8 mouse cellular contexts compared by ENCODE assay signal in the genomic region with DNA sequence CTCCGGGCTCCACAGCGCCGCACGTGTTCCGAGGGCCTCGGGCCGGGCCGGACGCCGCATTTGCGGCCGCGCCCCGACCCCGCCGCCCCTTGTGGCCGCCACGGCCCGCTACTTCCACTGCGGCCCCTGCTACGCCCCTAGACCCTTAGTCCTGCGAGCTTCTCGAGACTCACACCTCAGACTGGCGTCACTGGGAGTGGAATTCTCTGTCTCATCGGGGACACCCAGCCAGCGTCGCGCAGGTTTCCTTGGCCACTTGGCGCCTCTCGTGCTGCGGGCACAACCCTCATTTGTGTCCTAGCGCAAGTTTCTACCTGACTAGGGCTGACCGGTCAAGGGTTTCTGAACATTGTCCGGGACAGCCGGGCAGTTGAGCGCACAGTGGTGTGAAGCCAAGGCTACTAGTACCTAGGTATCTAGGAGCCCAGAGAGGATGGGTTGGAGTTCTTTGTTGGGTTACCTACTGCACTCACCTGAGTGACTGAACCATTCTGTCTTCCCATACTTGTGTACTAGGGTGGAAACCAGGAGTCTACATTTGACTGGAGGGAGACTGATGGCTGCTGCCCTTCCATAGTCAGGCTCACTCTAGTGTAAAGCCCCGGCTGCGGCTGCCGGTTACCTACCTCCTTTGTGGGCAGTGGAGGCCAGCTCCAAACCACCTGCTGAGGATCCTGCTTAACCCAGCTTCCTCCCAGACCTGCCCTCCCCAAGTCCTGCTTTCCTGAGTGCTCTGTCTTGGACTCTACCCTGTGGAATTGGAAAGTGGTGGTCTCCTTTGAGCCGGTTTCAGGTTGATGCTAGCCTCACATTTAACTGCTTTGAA. TPM values are rescaled to one million over a fixed set of nuclear protein-coding genes. Genes with fewer than 3 reads are reported as not detected.
DNase-seq lines count a peak whose midpoint lies in the region; ATAC-seq and TF ChIP-seq lines count a peak whose summit lies in the region.

No protein-coding gene starts in this region.

- no peaks in the 10 kb centered on the region for H3K9me3 ChIP-seq in embryonic facial prominence, embryonic 15.5 days (replicated peaks)

- intact Hi-C loops in left cerebral cortex, adult 2 months (cut with DNase I) = loop anchor here (1.0 to 2.0 kb wide), 2 partner anchors 25 to 73 kb away; partner anchors contain the start of gene Brd3os
- intact Hi-C loops in left cerebral cortex, postnatal 4 days (cut with DNase I) = loop anchor here (5.0 kb wide), 1 partner anchor 43 kb away; no protein-coding TSS in a partner anchor
- intact Hi-C loops in left cerebral cortex, postnatal 25 days (cut with DNase I) = loop anchor here (2.0 to 5.0 kb wide), 3 partner anchors 41 to 233 kb away; partner anchors contain the start of gene Brd3os

- no peak for TF ChIP-seq POLR2A in kidney, adult 2 months (IDR thresholded peaks at IDR 0.05; ENCODE audit: low read depth, low read length)

- peak overlapping the region; percentile 68 for H3K4me3 ChIP-seq in left cerebral cortex, adult 2 months
- H3K4me3 ChIP-seq in embryonic facial prominence, embryonic 15.5 days (replicated peaks) = peak overlapping the region; percentile 91
- peak overlapping the region; percentile 88 for H3K4me3 ChIP-seq in kidney, adult 2 months (ENCODE audit: insufficient read depth, low read depth, low read length)

- H3K4me2 ChIP-seq in embryonic facial prominence, embryonic 15.5 days (replicated peaks) = peak overlapping the region; percentile 72

- peak; percentile 20 for ATAC-seq in embryonic facial prominence, embryonic 15.5 days (ENCODE audit: insufficient number of reproducible peaks, low FRiP score, low TSS enrichment, low read depth)

- peaks cover 26% of the 10 kb centered on the region for H3K36me3 ChIP-seq in embryonic facial prominence, embryonic 15.5 days
- H3K36me3 ChIP-seq in kidney, adult 2 months (ENCODE audit: control insufficient read depth, insufficient read depth, low read length) = no peaks in the 10 kb centered on the region; the same call in 1 of the 2 replicates

- peak overlapping the region; percentile 86 for H3K9ac ChIP-seq in embryonic facial prominence, embryonic 15.5 days

- H3K27ac ChIP-seq in left cerebral cortex, adult 2 months = peak overlapping the region; percentile 93
- peak overlapping the region; percentile 95 for H3K27ac ChIP-seq in embryonic facial prominence, embryonic 15.5 days (replicated peaks)
- H3K27ac ChIP-seq in kidney, adult 2 months (ENCODE audit: insufficient read depth, low read depth, low read length) = peak overlapping the region; percentile 4

- DNase-seq in left cerebral cortex, adult 2 months (ENCODE audit: extremely low spot score in 1 of 2, low spot score in 2 of 2) = peak in 1 of 2 experiments; percentile 33
- no peak for DNase-seq in left cerebral cortex, postnatal 4 days
- DNase-seq in MN1 (ENCODE audit: low spot score) = peak; percentile 11
- peak; percentile 72 for DNase-seq in kidney, adult 2 months
- peak; percentile 20 for DNase-seq in lung, postnatal 36 days
- DNase-seq in left cerebral cortex, postnatal 25 days (ENCODE audit: low spot score in 2 of 2) = no peak
- DNase-seq in left cerebral cortex, adult 18-20 months (ENCODE audit: low spot score in 2 of 2) = no peak

- TF ChIP-seq CTCF in left cerebral cortex, adult 2 months (IDR thresholded peaks at IDR 0.05) = no peak; the same call in 1 of the 2 replicates
- no peak for TF ChIP-seq CTCF in kidney, adult 2 months (conservative IDR thresholded peaks at IDR 0.05; ENCODE audit: insufficient read depth, insufficient read length, low read depth, low read length)

- peaks cover 29% of the 10 kb centered on the region for H3K4me1 ChIP-seq in embryonic facial prominence, embryonic 15.5 days
- H3K4me1 ChIP-seq in kidney, adult 2 months (ENCODE audit: control insufficient read depth, insufficient read depth, low read length) = peaks cover 20% of the 10 kb centered on the region

- H3K27me3 ChIP-seq in embryonic facial prominence, embryonic 15.5 days = no peaks in the 10 kb centered on the region
- H3K27me3 ChIP-seq in kidney, adult 2 months (replicated peaks; ENCODE audit: control insufficient read depth, insufficient read depth, low read length) = no peaks in the 10 kb centered on the region

- WGBS in embryonic facial prominence, embryonic 15.5 days = under 1% methylated on average over 40 of the region's 40 CpGs
- under 1% methylated on average over 40 of the region's 40 CpGs for WGBS in kidney, adult 2 months

RNA-seq across cellular contexts. Expression of gene Wdr5, which starts 0.6 kb away (rescaled TPM):
- 10 to 100 TPM; 26.7 to 27.2 TPM for total RNA-seq in left cerebral cortex, adult 2 months (2021)
- total RNA-seq in left cerebral cortex, postnatal 4 days (2021) = 10 to 100 TPM; 52.5 to 52.8 TPM
- polyA plus RNA-seq in embryonic facial prominence, embryonic 15.5 days (2015; fragmentation: Nextera tagmentation; extraction: Ambion mirVana) = 51.8 and 52.1 TPM in 2 replicates
- polyA plus RNA-seq in kidney, adult 2 months (2012; rRNA removed) = 28.7 and 29.7 TPM in 2 replicates
- total RNA-seq in left cerebral cortex, postnatal 25 days (2021) = 10 to 100 TPM; 25.8 to 28.4 TPM
- 10 to 100 TPM; 24.4 to 25.2 TPM for total RNA-seq in left cerebral cortex, adult 18-20 months (2021)

RNA-seq across cellular contexts. Expression of gene Brd3, which starts 8.1 kb away (rescaled TPM):
- 10 to 100 TPM; 43.6 to 52.2 TPM for total RNA-seq in left cerebral cortex, adult 2 months (2021)
- total RNA-seq in left cerebral cortex, postnatal 4 days (2021) = 100 to 1,000 TPM; 119 to 123 TPM
- 106 and 121 TPM in 2 replicates for polyA plus RNA-seq in embryonic facial prominence, embryonic 15.5 days (2015; fragmentation: Nextera tagmentation; extraction: Ambion mirVana)
- 16.4 and 16.7 TPM in 2 replicates for polyA plus RNA-seq in kidney, adult 2 months (2012; rRNA removed)
- total RNA-seq in left cerebral cortex, postnatal 25 days (2021) = 10 to 100 TPM; 47.3 to 52.9 TPM
- total RNA-seq in left cerebral cortex, adult 18-20 months (2021) = 10 to 100 TPM; 53.2 to 53.5 TPM

Comparison
In these comparisons a context has a peak if more than half of its experiments do, and no peak if none do; other contexts are left out.
1. DNase-seq: peak in MN1 (single experiment), kidney, adult 2 months (single experiment) and lung, postnatal 36 days (single experiment); none in left cerebral cortex, postnatal 4 days (single experiment), left cerebral cortex, postnatal 25 days (0 of 2) and left cerebral cortex, adult 18-20 months (0 of 2).
2. H3K27ac ChIP-seq: peak in every context shown above with its lines; median percentile 95 in embryonic facial prominence, embryonic 15.5 days; 93 in left cerebral cortex, adult 2 months; 4 in kidney, adult 2 months.
3. Peak in every context shown above with its lines, with median percentiles within 50 percentile points of each other: H3K4me3 ChIP-seq.